15 mouse cellular contexts compared by ENCODE assay signal in genomic region chr2:18059063-18059462, GRCm38 (mm10). TPM values are rescaled to one million over a fixed set of nuclear protein-coding genes. Genes with fewer than 3 reads are reported as not detected.
A peak's percentile ranks its signal among the peaks of the same experiment; 100 is the strongest.
DNase-seq lines count a peak whose midpoint lies in the region; ATAC-seq and TF ChIP-seq lines count a peak whose summit lies in the region.
"Had no signal": no experiment of that assay in that cellular context is flagged by ENCODE, and none has a peak within 500 bp of the region (broad histone marks: within the 10 kb centered on the region; RNA-seq: fewer than 3 reads in every experiment).

No protein-coding gene starts in this region.

- no peak for TF ChIP-seq EP300 in liver, embryonic 14.5 days (IDR thresholded peaks at IDR 0.05; ENCODE audit: low read depth)

- no peaks in the 10 kb centered on the region for H3K9me3 ChIP-seq in forebrain, embryonic 12.5 days
- H3K9me3 ChIP-seq in liver, embryonic 14.5 days (ENCODE audit: control insufficient read depth, low read length), result no peaks in the 10 kb centered on the region
- H3K9me3 ChIP-seq: liver, embryonic 15.5 days; megakaryocyte, embryonic 14.5 days had no signal

- no peaks in the 10 kb centered on the region for H3K27me3 ChIP-seq in forebrain, embryonic 12.5 days
- no peaks in the 10 kb centered on the region for H3K27me3 ChIP-seq in liver, embryonic 14.5 days (ENCODE audit: control insufficient read depth, insufficient read depth, low read length)
- H3K27me3 ChIP-seq: megakaryocyte, embryonic 14.5 days had no signal

- no peak for ATAC-seq in forebrain, embryonic 12.5 days (ENCODE audit: low FRiP score)
- ATAC-seq in liver, embryonic 14.5 days (ENCODE audit: insufficient read depth), result no peak
- ATAC-seq: activated CD4-positive, CD25-positive, alpha-beta regulatory T cell, adult 4 months had no signal

- WGBS in forebrain, embryonic 12.5 days, result 16% methylated on average over 2 of the region's 2 CpGs
- WGBS in liver, embryonic 14.5 days (ENCODE audit: insufficient replicate concordance), result 26% methylated on average over 2 of the region's 2 CpGs

- peaks cover 20% of the 10 kb centered on the region for H3K4me1 ChIP-seq in forebrain, embryonic 12.5 days
- peaks cover 5 to 10% of the 10 kb centered on the region in 2 experiments for H3K4me1 ChIP-seq in liver, embryonic 14.5 days (replicated peaks; ENCODE audit: control insufficient read depth in 2 of 2, insufficient read depth in 2 of 2, low read length in 1 of 2)

- H3K4me3 ChIP-seq in forebrain, embryonic 12.5 days (replicated peaks), result 0 out of 2 replicates have a peak overlapping the region, but pooled peaks have one; percentile 48
- no peak overlapping the region for H3K4me3 ChIP-seq in liver, embryonic 14.5 days (ENCODE audit: insufficient read depth in 1 of 2, low read depth in 2 of 2, low read length in 2 of 2)
- H3K4me3 ChIP-seq: megakaryocyte, embryonic 14.5 days had no signal

- TF ChIP-seq CTCF in liver, embryonic 14.5 days (IDR thresholded peaks at IDR 0.05; ENCODE audit: low read depth), result no peak

- H3K9ac ChIP-seq in forebrain, embryonic 12.5 days, result peak overlapping the region; percentile 98
- no peak overlapping the region for H3K9ac ChIP-seq in liver, embryonic 14.5 days (replicated peaks)
- H3K9ac ChIP-seq: liver, embryonic 15.5 days had no signal

- no peaks in the 10 kb centered on the region for H3K36me3 ChIP-seq in forebrain, embryonic 12.5 days (replicated peaks)
- no peaks in the 10 kb centered on the region for H3K36me3 ChIP-seq in liver, embryonic 14.5 days (replicated peaks; ENCODE audit: control insufficient read depth, insufficient read depth, low read depth)
- H3K36me3 ChIP-seq: liver, embryonic 15.5 days had no signal

- peak overlapping the region; percentile 96 for H3K4me2 ChIP-seq in forebrain, embryonic 12.5 days
- H3K4me2 ChIP-seq in liver, embryonic 14.5 days (ENCODE audit: low read depth), result peak overlapping the region; percentile 88

- H3K27ac ChIP-seq in forebrain, embryonic 12.5 days, result 0 out of 2 replicates have a peak overlapping the region, but pooled peaks have one; percentile 36
- H3K27ac ChIP-seq in liver, embryonic 14.5 days, result no peak overlapping the region
- H3K27ac ChIP-seq: liver, embryonic 15.5 days; stomach, postnatal 0 days had no signal

- peak; percentile 62 for DNase-seq in embryo, embryonic 10.5 days (ENCODE audit: low spot score)
- DNase-seq in embryo, embryonic 10 days (ENCODE audit: low spot score), result no peak
- peak; percentile 11 for DNase-seq in kidney, adult 9 months
- no peak for DNase-seq in kidney, postnatal 14 days
- no peak for DNase-seq in liver, embryonic 14.5 days (ENCODE audit: low read depth in 3 of 3, low spot score in 3 of 3)
- no peak for DNase-seq in thymus, postnatal 14 days
- no peak for DNase-seq in urinary bladder, postnatal 4 days (ENCODE audit: low spot score in 2 of 2)
- DNase-seq: cerebellum, postnatal 25 days; kidney, postnatal 10 days; right cerebral cortex, postnatal 4 days had no signal

RNA-seq across cellular contexts. Expression of gene Mllt10, which starts 4.0 kb away (rescaled TPM):
- 61.7 and 76.8 TPM in 2 replicates for polyA plus RNA-seq in forebrain, embryonic 12.5 days (2016; fragmentation: Nextera tagmentation; extraction: Ambion mirVana)
- polyA plus RNA-seq in liver, embryonic 14.5 days (2012; rRNA removed), result 13.4 and 16.4 TPM in 2 replicates
- 14.4 and 19.7 TPM in 2 replicates for polyA plus RNA-seq in liver, embryonic 14.5 days (2014; fragmentation: Nextera tagmentation; extraction: Ambion mirVana)

RNA-seq across cellular contexts. Expression of gene Skida1, which starts 10.2 kb away (rescaled TPM):
- polyA plus RNA-seq in forebrain, embryonic 12.5 days (2016; fragmentation: Nextera tagmentation; extraction: Ambion mirVana), result 26.3 and 26.4 TPM in 2 replicates
- polyA plus RNA-seq in liver, embryonic 14.5 days (2012; rRNA removed), result 0.48 and 0.60 TPM in 2 replicates
- polyA plus RNA-seq in liver, embryonic 14.5 days (2014; fragmentation: Nextera tagmentation; extraction: Ambion mirVana), result 0.27 and 0.43 TPM in 2 replicates

RNA-seq across cellular contexts. Expression of gene A930004D18Rik, which starts 21.5 kb away (rescaled TPM):
- 20.9 and 22.0 TPM in 2 replicates for polyA plus RNA-seq in forebrain, embryonic 12.5 days (2016; fragmentation: Nextera tagmentation; extraction: Ambion mirVana)
- polyA plus RNA-seq in liver, embryonic 14.5 days (2012; rRNA removed), result 0.32 and 0.48 TPM in 2 replicates
- 0.36 and 0.81 TPM in 2 replicates for polyA plus RNA-seq in liver, embryonic 14.5 days (2014; fragmentation: Nextera tagmentation; extraction: Ambion mirVana)

Comparison
In these comparisons a context has a peak if more than half of its experiments do, and no peak if none do; other contexts are left out.
1. DNase-seq: peak in embryo, embryonic 10.5 days (single experiment) and kidney, adult 9 months (single experiment); none in embryo, embryonic 10 days (single experiment), kidney, postnatal 14 days (single experiment), liver, embryonic 14.5 days (0 of 3), thymus, postnatal 14 days (single experiment) and urinary bladder, postnatal 4 days (0 of 2).
2. RNA of gene Skida1, which starts 10.2 kb away (polyA plus RNA-seq): 26.3 to 26.4 TPM in forebrain, embryonic 12.5 days; 0.27 to 0.60 TPM in liver, embryonic 14.5 days; every median in the first group is over 10 times any median in the second.
3. RNA of gene A930004D18Rik, which starts 21.5 kb away (polyA plus RNA-seq): 20.9 to 22.0 TPM in forebrain, embryonic 12.5 days; 0.32 to 0.81 TPM in liver, embryonic 14.5 days; every median in the first group is over 10 times any median in the second.